Mouse (Mus musculus): ENCODE results near the gene Grm4. TPM values are rescaled to one million over a fixed set of nuclear protein-coding genes. Genes with fewer than 3 reads are reported as not detected.

Gene Grm4
- total and polyA plus RNA-seq, 3 experiments = 0.05 TPM; not detected in 2

DNA sequence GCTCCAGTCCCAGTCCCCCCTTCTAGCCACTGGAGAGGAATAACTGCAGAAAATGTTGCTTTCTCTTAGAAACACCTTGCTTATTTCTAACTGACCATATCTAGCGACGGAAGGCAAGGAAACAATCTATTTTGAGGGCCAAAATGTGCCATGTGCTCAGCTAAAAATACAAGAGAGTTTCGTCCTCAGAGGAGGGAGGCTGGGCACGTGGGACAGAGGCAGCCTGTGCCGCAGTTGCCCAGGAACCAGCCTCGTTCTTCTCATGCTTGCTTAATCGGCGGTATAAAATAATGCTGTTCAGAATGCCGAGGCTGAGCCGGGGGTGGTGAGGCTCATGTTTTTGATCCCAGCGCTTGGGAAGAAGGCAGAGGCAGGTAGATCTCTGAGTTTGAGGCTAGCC lies 23.3 kb upstream of the Grm4 start:
- peaks cover 34% of the 10 kb centered on the region for H3K27me3 ChIP-seq (ENCODE audit: insufficient read depth, low read length)
- ATAC-seq (ENCODE audit: extremely low read depth, insufficient number of reproducible peaks, low FRiP score, poor library complexity, severe bottlenecking) (no peak), DNase-seq (ENCODE audit: low spot score) (no peak)
- H3K9me3 ChIP-seq (replicated peaks) = no peaks in the 10 kb centered on the region
- H3K4me3 ChIP-seq (ENCODE audit: low read depth, low read length) = no peak overlapping the region
- no peaks in the 10 kb centered on the region for H3K36me3 ChIP-seq (replicated peaks)
- peaks cover 18% of the 10 kb centered on the region for H3K4me1 ChIP-seq (ENCODE audit: insufficient read depth, low read depth, low read length)
- TF ChIP-seq CTCF (IDR thresholded peaks at IDR 0.05; ENCODE audit: low read depth, low read length) (no peak), POLR2AphosphoS5 (IDR thresholded peaks at IDR 0.05; ENCODE audit: insufficient replicate concordance, low read depth, low read length) (no peak)

GRCm38 (mm10) chr17:27541984-27542383 lies 20.8 kb upstream of the Grm4 start:
- no peak for ATAC-seq (ENCODE audit: extremely low read depth, insufficient number of reproducible peaks, low FRiP score, poor library complexity, severe bottlenecking)
- H3K4me1 ChIP-seq (ENCODE audit: insufficient read depth, low read depth, low read length) = peaks cover 7% of the 10 kb centered on the region; the same call in 1 of the 2 replicates
- H3K9me3 ChIP-seq (replicated peaks) = no peaks in the 10 kb centered on the region
- DNase-seq (ENCODE audit: low spot score) = no peak
- H3K27me3 ChIP-seq (ENCODE audit: insufficient read depth, low read length) = peaks cover 43% of the 10 kb centered on the region
- H3K4me3 ChIP-seq (ENCODE audit: low read depth, low read length) = no peak overlapping the region
- no peak for TF ChIP-seq TAL1 (conservative IDR thresholded peaks at IDR 0.05; ENCODE audit: low read depth, low read length)
- no peak for TF ChIP-seq GATA1 (IDR thresholded peaks at IDR 0.05; ENCODE audit: borderline replicate concordance, low read length)
- no peak for TF ChIP-seq POLR2AphosphoS5 (IDR thresholded peaks at IDR 0.05; ENCODE audit: insufficient replicate concordance, low read depth, low read length)
- TF ChIP-seq CTCF (IDR thresholded peaks at IDR 0.05; ENCODE audit: low read depth, low read length) = no peak
- TF ChIP-seq GATA2 (IDR thresholded peaks at IDR 0.05; ENCODE audit: borderline replicate concordance, low read depth, low read length) = no peak
- H3K36me3 ChIP-seq (replicated peaks) = no peaks in the 10 kb centered on the region

DNA sequence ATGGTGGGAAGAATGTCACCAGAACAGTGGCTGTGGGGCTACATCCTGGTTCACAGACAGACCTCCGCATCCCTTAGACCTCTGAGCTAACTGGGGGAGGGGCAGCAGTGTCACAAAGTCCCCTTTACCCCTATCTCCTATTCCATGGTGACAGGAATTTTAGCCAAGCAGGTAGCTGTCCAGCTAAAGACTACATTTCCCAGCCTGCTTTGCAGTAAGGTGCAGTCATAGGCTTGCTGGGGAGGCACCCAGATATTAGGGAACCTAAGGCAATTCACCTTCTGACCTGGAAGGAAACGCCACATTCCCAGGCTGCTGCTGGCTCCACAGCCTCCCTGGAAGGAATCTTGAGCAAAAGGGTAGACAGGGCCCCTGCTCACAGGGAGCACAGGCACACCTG lies 20.1 kb upstream of the Grm4 start:
- TF ChIP-seq CTCF (IDR thresholded peaks at IDR 0.05; ENCODE audit: low read depth, low read length) = no peak
- Histone ChIP-seq H3K27me3 (ENCODE audit: insufficient read depth, low read length) (peaks cover 46% of the 10 kb centered on the region), H3K36me3 (replicated peaks) (no peaks in the 10 kb centered on the region), H3K4me3 (ENCODE audit: low read depth, low read length) (no peak overlapping the region), H3K4me1 (ENCODE audit: insufficient read depth, low read depth, low read length) (peaks cover 7% of the 10 kb centered on the region; the same call in 1 of the 2 replicates), H3K9me3 (replicated peaks) (no peaks in the 10 kb centered on the region)
- DNase-seq (ENCODE audit: low spot score) (no peak), ATAC-seq (ENCODE audit: extremely low read depth, insufficient number of reproducible peaks, low FRiP score, poor library complexity, severe bottlenecking) (no peak)

- TF ChIP-seq TAL1 (conservative IDR thresholded peaks at IDR 0.05; ENCODE audit: low read depth, low read length) (no peak), CTCF (IDR thresholded peaks at IDR 0.05; ENCODE audit: low read depth, low read length) (peak; percentile 100)
- peaks cover 21% of the 10 kb centered on the region for H3K27me3 ChIP-seq (ENCODE audit: insufficient read depth, low read length)
- H3K9me3 ChIP-seq (replicated peaks) = peaks cover 14% of the 10 kb centered on the region
- no peak overlapping the region for H3K4me3 ChIP-seq (ENCODE audit: low read depth, low read length)
- peaks cover 10% of the 10 kb centered on the region for H3K4me1 ChIP-seq (ENCODE audit: insufficient read depth, low read depth, low read length)
- H3K36me3 ChIP-seq (replicated peaks) = no peaks in the 10 kb centered on the region
- DNase-seq (ENCODE audit: low spot score) (peak; percentile 76), ATAC-seq (ENCODE audit: extremely low read depth, insufficient number of reproducible peaks, low FRiP score, poor library complexity, severe bottlenecking) (peak; percentile 45; the same call in 1 of the 2 replicates)
Observed at GRCm38 (mm10) chr17:27534718-27535117, 13.5 kb upstream of the Grm4 start.

GRCm38 (mm10) chr17:27533354-27533753 lies 12.2 kb upstream of the Grm4 start:
- no peak for TF ChIP-seq CTCF (IDR thresholded peaks at IDR 0.05; ENCODE audit: low read depth, low read length)
- no peak for TF ChIP-seq TAL1 (conservative IDR thresholded peaks at IDR 0.05; ENCODE audit: low read depth, low read length)
- TF ChIP-seq GATA2 (IDR thresholded peaks at IDR 0.05; ENCODE audit: borderline replicate concordance, low read depth, low read length) = no peak
- no peak for TF ChIP-seq POLR2AphosphoS5 (IDR thresholded peaks at IDR 0.05; ENCODE audit: insufficient replicate concordance, low read depth, low read length)
- TF ChIP-seq GATA1 (IDR thresholded peaks at IDR 0.05; ENCODE audit: borderline replicate concordance, low read length) = no peak
- Histone ChIP-seq H3K4me1 (ENCODE audit: insufficient read depth, low read depth, low read length) (peaks cover 10% of the 10 kb centered on the region), H3K27me3 (ENCODE audit: insufficient read depth, low read length) (peaks cover 13% of the 10 kb centered on the region), H3K4me3 (ENCODE audit: low read depth, low read length) (no peak overlapping the region), H3K36me3 (replicated peaks) (no peaks in the 10 kb centered on the region), H3K9me3 (replicated peaks) (peaks cover 14% of the 10 kb centered on the region)
- ATAC-seq (ENCODE audit: extremely low read depth, insufficient number of reproducible peaks, low FRiP score, poor library complexity, severe bottlenecking) (no peak), DNase-seq (ENCODE audit: low spot score) (no peak)

DNA sequence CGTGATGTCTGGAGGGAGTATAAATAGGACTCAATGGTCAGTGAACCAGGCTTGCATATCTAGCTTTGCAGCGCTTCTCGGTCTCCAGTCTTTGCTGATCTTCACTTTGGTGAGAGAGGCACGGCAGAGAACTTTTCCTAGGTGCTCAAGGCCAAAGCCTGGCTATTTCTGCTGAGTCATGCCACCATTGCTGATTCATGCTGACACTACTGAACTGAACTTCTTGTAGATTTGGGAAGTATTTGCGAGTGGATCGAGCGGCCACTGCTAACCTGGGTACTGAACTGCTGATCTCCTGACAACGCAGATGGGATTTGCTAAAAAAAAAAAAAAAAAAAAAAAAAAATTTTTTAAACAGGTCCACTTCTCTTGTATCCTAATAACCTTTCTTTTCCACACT lies 10.9 kb upstream of the Grm4 start:
- DNase-seq (ENCODE audit: low spot score) (no peak), ATAC-seq (ENCODE audit: extremely low read depth, insufficient number of reproducible peaks, low FRiP score, poor library complexity, severe bottlenecking) (no peak)
- no peak for TF ChIP-seq CTCF (IDR thresholded peaks at IDR 0.05; ENCODE audit: low read depth, low read length)
- TF ChIP-seq POLR2AphosphoS5 (IDR thresholded peaks at IDR 0.05; ENCODE audit: insufficient replicate concordance, low read depth, low read length) = no peak
- no peak for TF ChIP-seq GATA1 (IDR thresholded peaks at IDR 0.05; ENCODE audit: borderline replicate concordance, low read length)
- no peak for TF ChIP-seq TAL1 (conservative IDR thresholded peaks at IDR 0.05; ENCODE audit: low read depth, low read length)
- no peak for TF ChIP-seq GATA2 (IDR thresholded peaks at IDR 0.05; ENCODE audit: borderline replicate concordance, low read depth, low read length)
- Histone ChIP-seq H3K4me1 (ENCODE audit: insufficient read depth, low read depth, low read length) (peaks cover 13% of the 10 kb centered on the region), H3K9me3 (replicated peaks) (peaks cover 14% of the 10 kb centered on the region), H3K27me3 (ENCODE audit: insufficient read depth, low read length) (peaks cover 8% of the 10 kb centered on the region), H3K36me3 (replicated peaks) (no peaks in the 10 kb centered on the region), H3K4me3 (ENCODE audit: low read depth, low read length) (no peak overlapping the region)

DNA sequence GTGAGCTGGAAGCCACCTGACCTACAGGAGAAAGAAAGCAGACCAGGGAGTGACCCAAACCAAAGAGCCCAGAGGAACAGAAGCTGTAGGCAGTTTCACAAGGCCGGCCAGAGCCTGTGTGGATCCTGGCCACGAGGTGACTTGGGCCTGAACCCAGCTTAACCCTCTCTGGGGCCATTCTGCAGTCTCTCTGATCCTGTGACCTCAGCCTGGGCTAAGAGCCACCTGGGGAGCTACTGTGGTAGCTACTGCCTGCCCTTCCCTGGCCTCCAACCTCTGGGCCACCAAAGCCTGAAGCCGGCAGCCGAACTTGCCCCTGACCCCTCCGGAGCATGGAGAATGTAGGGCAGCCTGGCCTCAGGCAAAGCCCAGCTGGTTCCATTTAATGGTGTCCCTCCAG lies 7.6 kb upstream of the Grm4 start:
- ATAC-seq (ENCODE audit: extremely low read depth, insufficient number of reproducible peaks, low FRiP score, poor library complexity, severe bottlenecking) (no peak), DNase-seq (ENCODE audit: low spot score) (no peak)
- H3K27me3 ChIP-seq (ENCODE audit: insufficient read depth, low read length) = peaks cover 8% of the 10 kb centered on the region; the same call in 1 of the 2 replicates
- peaks cover 14% of the 10 kb centered on the region for H3K9me3 ChIP-seq (replicated peaks)
- H3K36me3 ChIP-seq (replicated peaks) = no peaks in the 10 kb centered on the region
- no peak for TF ChIP-seq POLR2AphosphoS5 (IDR thresholded peaks at IDR 0.05; ENCODE audit: insufficient replicate concordance, low read depth, low read length)
- no peak for TF ChIP-seq CTCF (IDR thresholded peaks at IDR 0.05; ENCODE audit: low read depth, low read length)
- no peak overlapping the region for H3K4me3 ChIP-seq (ENCODE audit: low read depth, low read length)
- H3K4me1 ChIP-seq (ENCODE audit: insufficient read depth, low read depth, low read length) = peaks cover 5% of the 10 kb centered on the region
